Mouse (Mus musculus): ENCODE data around the gene Gm20388.

DNA sequence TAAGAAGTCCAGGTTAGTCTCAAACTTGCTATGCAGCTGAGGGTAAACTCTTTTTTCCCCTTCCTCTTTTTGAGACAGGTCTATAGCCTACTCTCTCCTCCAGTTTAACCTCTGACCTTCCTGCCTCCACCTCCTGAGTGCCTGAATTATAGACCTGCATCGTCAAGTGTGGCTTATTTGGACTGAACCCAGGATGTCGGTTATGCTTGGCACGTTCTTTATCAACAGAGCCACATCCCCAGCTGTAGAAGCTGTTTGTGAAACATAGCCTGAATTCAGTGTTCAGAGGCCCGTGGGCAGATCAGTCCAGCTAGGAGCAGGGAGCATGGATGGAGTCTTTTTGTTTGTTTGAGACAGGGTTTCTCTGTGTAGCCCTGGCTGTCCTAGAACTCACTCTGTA is 3541.5 kb downstream of the Gm20388 start:
- TF ChIP-seq CTCF (IDR thresholded peaks at IDR 0.05; ENCODE audit: insufficient read depth, low read depth, low read length) (no peak), POLR2A (IDR thresholded peaks at IDR 0.05; ENCODE audit: insufficient read depth, low read depth, low read length) (no peak)

Measured in olfactory bulb, adult 2 months (tissue).